8 mouse cellular contexts compared by ENCODE assay signal in the genomic region with DNA sequence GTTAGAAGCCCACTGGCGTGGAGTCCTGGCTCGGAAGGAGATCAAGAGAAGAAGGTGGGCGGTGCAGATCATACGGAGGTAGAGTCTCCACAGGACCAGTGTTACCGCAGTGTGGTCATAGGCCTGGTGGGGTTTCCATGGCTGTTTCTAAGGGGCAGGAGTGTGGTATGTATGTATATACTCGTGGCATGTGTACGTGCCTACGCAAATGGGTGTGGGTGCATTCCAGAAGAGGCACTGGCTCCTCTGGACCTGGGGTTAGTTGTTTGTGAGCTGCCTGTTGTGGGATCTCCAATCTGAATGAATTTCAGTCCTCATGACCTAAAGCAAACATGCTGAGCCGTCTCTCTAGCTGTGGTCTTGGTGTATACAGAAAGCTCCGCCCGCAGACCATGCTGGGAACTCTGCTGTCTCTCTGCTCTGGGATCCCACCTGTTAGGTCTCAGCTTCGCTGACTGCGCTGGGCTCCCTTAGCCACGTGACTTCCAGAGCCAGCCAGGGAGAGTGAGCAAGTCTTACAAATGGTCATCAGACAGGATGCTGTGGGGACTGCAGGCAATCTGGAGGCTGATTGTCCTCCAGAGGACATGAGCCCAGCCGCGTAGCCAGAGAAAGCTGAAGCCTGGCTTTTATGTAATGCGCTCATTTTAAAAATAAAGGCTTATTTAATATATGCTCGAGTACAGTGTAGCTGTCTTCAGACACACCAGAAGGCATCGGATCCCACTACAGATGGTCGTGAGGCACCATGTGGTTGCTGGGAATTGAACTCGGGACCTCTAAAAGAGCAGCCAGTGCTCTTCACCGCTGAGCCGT. TPM values are rescaled to one million over a fixed set of nuclear protein-coding genes. Genes with fewer than 3 reads are reported as not detected.
DNase-seq lines count a peak whose midpoint lies in the region; ATAC-seq lines count a peak whose summit lies in the region.

No protein-coding gene starts in this region.

- no peaks in the 10 kb centered on the region for H3K9me3 ChIP-seq in neural tube, embryonic 11.5 days (ENCODE audit: control insufficient read depth, low read length)
- H3K9me3 ChIP-seq in embryonic facial prominence, embryonic 13.5 days: no peaks in the 10 kb centered on the region
- no peaks in the 10 kb centered on the region for H3K9me3 ChIP-seq in hindbrain, embryonic 13.5 days
- no peaks in the 10 kb centered on the region for H3K9me3 ChIP-seq in liver, embryonic 13.5 days (replicated peaks)

- H3K4me2 ChIP-seq in neural tube, embryonic 11.5 days (ENCODE audit: low read depth): no peak overlapping the region
- H3K4me2 ChIP-seq in embryonic facial prominence, embryonic 13.5 days: peak overlapping the region; percentile 44
- H3K4me2 ChIP-seq in hindbrain, embryonic 13.5 days: no peak overlapping the region; the same call in 1 of the 2 replicates
- peak overlapping the region; percentile 39 for H3K4me2 ChIP-seq in liver, embryonic 13.5 days

- H3K27ac ChIP-seq in neural tube, embryonic 11.5 days (ENCODE audit: low read depth, low read length): no peak overlapping the region
- peak overlapping the region; percentile 83 for H3K27ac ChIP-seq in embryonic facial prominence, embryonic 13.5 days
- H3K27ac ChIP-seq in hindbrain, embryonic 13.5 days: peak overlapping the region; percentile 18; the same call in 1 of the 2 replicates
- no peak overlapping the region for H3K27ac ChIP-seq in liver, embryonic 13.5 days

- peak; percentile 50 for DNase-seq in neural tube, embryonic 11.5 days (ENCODE audit: low spot score)
- DNase-seq in neural tube, embryonic 10.5 days (ENCODE audit: extremely low spot score, low spot score): no peak
- no peak for DNase-seq in liver, embryonic 13.5 days
- peak; percentile 63 to 83 for DNase-seq in right cerebral cortex, postnatal 10 days (ENCODE audit: low spot score in 2 of 2)
- no peak for DNase-seq in adrenal gland, postnatal 4 days (ENCODE audit: low spot score in 2 of 2)
- DNase-seq in thymus, adult 18-20 months: no peak

- H3K4me1 ChIP-seq in neural tube, embryonic 11.5 days (ENCODE audit: control insufficient read depth, insufficient read depth, low read length): peaks cover 4% of the 10 kb centered on the region; the same call in 1 of the 2 replicates
- peaks cover 19% of the 10 kb centered on the region for H3K4me1 ChIP-seq in embryonic facial prominence, embryonic 13.5 days
- peaks cover 22% of the 10 kb centered on the region for H3K4me1 ChIP-seq in hindbrain, embryonic 13.5 days (replicated peaks)
- peaks cover 7% of the 10 kb centered on the region for H3K4me1 ChIP-seq in liver, embryonic 13.5 days (replicated peaks)

- no peaks in the 10 kb centered on the region for H3K27me3 ChIP-seq in neural tube, embryonic 11.5 days (ENCODE audit: control insufficient read depth, insufficient read depth, low read length)
- H3K27me3 ChIP-seq in embryonic facial prominence, embryonic 13.5 days: no peaks in the 10 kb centered on the region
- H3K27me3 ChIP-seq in hindbrain, embryonic 13.5 days: peaks cover 2% of the 10 kb centered on the region; the same call in 1 of the 2 replicates
- no peaks in the 10 kb centered on the region for H3K27me3 ChIP-seq in liver, embryonic 13.5 days

- H3K9ac ChIP-seq in neural tube, embryonic 11.5 days (ENCODE audit: low read length): no peak overlapping the region
- peak overlapping the region; percentile 49 for H3K9ac ChIP-seq in embryonic facial prominence, embryonic 13.5 days
- no peak overlapping the region for H3K9ac ChIP-seq in hindbrain, embryonic 13.5 days
- H3K9ac ChIP-seq in liver, embryonic 13.5 days: no peak overlapping the region

- no peak overlapping the region for H3K4me3 ChIP-seq in neural tube, embryonic 11.5 days (ENCODE audit: low read depth, low read length)
- H3K4me3 ChIP-seq in embryonic facial prominence, embryonic 13.5 days: 0 out of 2 replicates have a peak overlapping the region, but pooled peaks have one; percentile 5
- no peak overlapping the region for H3K4me3 ChIP-seq in hindbrain, embryonic 13.5 days
- H3K4me3 ChIP-seq in liver, embryonic 13.5 days (replicated peaks): no peak overlapping the region

- no peaks in the 10 kb centered on the region for H3K36me3 ChIP-seq in neural tube, embryonic 11.5 days (ENCODE audit: control insufficient read depth, insufficient read depth, low read length)
- peaks cover 34% of the 10 kb centered on the region for H3K36me3 ChIP-seq in embryonic facial prominence, embryonic 13.5 days
- H3K36me3 ChIP-seq in hindbrain, embryonic 13.5 days: peaks cover 27% of the 10 kb centered on the region
- 0 out of 2 replicates have a peak, but pooled peaks cover 2% of the 10 kb centered on the region for H3K36me3 ChIP-seq in liver, embryonic 13.5 days

- 59% methylated on average over 23 of the region's 23 CpGs for WGBS in neural tube, embryonic 11.5 days
- WGBS in embryonic facial prominence, embryonic 13.5 days: 45% methylated on average over 23 of the region's 23 CpGs
- WGBS in hindbrain, embryonic 13.5 days: 54% methylated on average over 23 of the region's 23 CpGs
- 47% methylated on average over 23 of the region's 23 CpGs for WGBS in liver, embryonic 13.5 days (ENCODE audit: insufficient replicate concordance)

- 0 out of 2 replicates have a peak, but pooled peaks have one; percentile 35 for ATAC-seq in neural tube, embryonic 11.5 days (ENCODE audit: insufficient read depth, low FRiP score, low TSS enrichment)
- ATAC-seq in embryonic facial prominence, embryonic 13.5 days (ENCODE audit: insufficient number of reproducible peaks, insufficient read depth, low FRiP score, low TSS enrichment, low read depth): peak; percentile 66; the same call in 1 of the 2 replicates
- ATAC-seq in hindbrain, embryonic 13.5 days (ENCODE audit: low FRiP score): peak; percentile 69
- ATAC-seq in liver, embryonic 13.5 days (ENCODE audit: low read depth): peak; percentile 52

RNA-seq across cellular contexts. Expression of a gene that starts 23.2 kb away (rescaled TPM):
- 109 and 120 TPM in 2 replicates for polyA plus RNA-seq in neural tube, embryonic 11.5 days (2014; fragmentation: Nextera tagmentation; extraction: Ambion mirVana)
- polyA plus RNA-seq in embryonic facial prominence, embryonic 13.5 days (2015; fragmentation: Nextera tagmentation; extraction: Ambion mirVana): 108 and 110 TPM in 2 replicates
- 77.7 and 86.5 TPM in 2 replicates for polyA plus RNA-seq in hindbrain, embryonic 13.5 days (2015; fragmentation: Nextera tagmentation; extraction: Ambion mirVana)
- 23.3 and 26.1 TPM in 2 replicates for polyA plus RNA-seq in liver, embryonic 13.5 days (2015; fragmentation: Nextera tagmentation; extraction: Ambion mirVana)
- total RNA-seq in adrenal gland, postnatal 4 days (2021): 10 to 100 TPM; 77.9 to 82.8 TPM

RNA-seq across cellular contexts. Expression of a gene that starts 23.3 kb away (rescaled TPM):
- polyA plus RNA-seq in neural tube, embryonic 11.5 days (2014; fragmentation: Nextera tagmentation; extraction: Ambion mirVana): 57.5 and 60.5 TPM in 2 replicates
- polyA plus RNA-seq in embryonic facial prominence, embryonic 13.5 days (2015; fragmentation: Nextera tagmentation; extraction: Ambion mirVana): 41.4 and 43.4 TPM in 2 replicates
- polyA plus RNA-seq in hindbrain, embryonic 13.5 days (2015; fragmentation: Nextera tagmentation; extraction: Ambion mirVana): 41.4 and 41.6 TPM in 2 replicates
- polyA plus RNA-seq in liver, embryonic 13.5 days (2015; fragmentation: Nextera tagmentation; extraction: Ambion mirVana): 14.5 and 16.2 TPM in 2 replicates
- 10 to 100 TPM; 65.4 to 72.7 TPM for total RNA-seq in adrenal gland, postnatal 4 days (2021)

Comparison
In these comparisons a context has a peak if more than half of its experiments do, and no peak if none do; other contexts are left out.
1. DNase-seq: peak in neural tube, embryonic 11.5 days (single experiment) and right cerebral cortex, postnatal 10 days (2 of 2); none in neural tube, embryonic 10.5 days (single experiment), liver, embryonic 13.5 days (single experiment), adrenal gland, postnatal 4 days (0 of 2) and thymus, adult 18-20 months (0 of 2).
2. H3K27ac ChIP-seq: peak in embryonic facial prominence, embryonic 13.5 days (single experiment) and hindbrain, embryonic 13.5 days (single experiment); none in neural tube, embryonic 11.5 days (single experiment) and liver, embryonic 13.5 days (single experiment).
3. H3K4me2 ChIP-seq: peak in embryonic facial prominence, embryonic 13.5 days (single experiment) and liver, embryonic 13.5 days (single experiment); none in neural tube, embryonic 11.5 days (single experiment) and hindbrain, embryonic 13.5 days (single experiment).
4. Peak in every context shown above with its lines, with median percentiles within 50 percentile points of each other: ATAC-seq.